Mouse (Mus musculus) midbrain, embryonic 16.5 days (tissue): Measurements from ENCODE around the gene P2ry10b. TPM values are rescaled to one million over a fixed set of nuclear protein-coding genes. Genes with fewer than 3 reads are reported as not detected.

Source experiments
- ATAC-seq: fragments of 200-750 bp; cut with Nextera tagmentation; 2 replicates; pipeline ENCODE4 v1.8.0; 2017; ENCODE audit warnings: moderate TSS enrichment
- H3K27ac ChIP-seq: fragments of 300-500 bp; sonication (generic); 2 replicates; pipeline ENCODE4 v1.5.1; 2014; ENCODE audit warnings: mild to moderate bottlenecking, low read length, mixed read lengths
- H3K27me3 ChIP-seq: fragments of 300-500 bp; sonication (generic); 2 replicates; pipeline ENCODE4 v1.6.1; 2014; ENCODE audit warnings: low read depth, low read length, mixed read lengths; ENCODE audit not compliant: control insufficient read depth, insufficient read depth
- H3K36me3 ChIP-seq: fragments of 300-500 bp; sonication (generic); 2 replicates; pipeline ENCODE4 v1.6.1; 2014; ENCODE audit warnings: mild to moderate bottlenecking, low read length, moderate library complexity, mixed read lengths; ENCODE audit not compliant: control insufficient read depth, insufficient read depth
- H3K4me1 ChIP-seq: fragments of 300-500 bp; sonication (generic); 2 replicates; pipeline ENCODE4 v1.6.1; 2014; ENCODE audit warnings: mild to moderate bottlenecking, low read length, mixed read lengths; ENCODE audit not compliant: control insufficient read depth, insufficient read depth
- H3K4me2 ChIP-seq: fragments of 300-500 bp; sonication (generic); 2 replicates; pipeline ENCODE4 v1.6.1; 2014; ENCODE audit warnings: mild to moderate bottlenecking, low read length, mixed read lengths
- H3K4me3 ChIP-seq: fragments of 300-500 bp; sonication (generic); 2 replicates; pipeline ENCODE4 v1.5.1; 2014; ENCODE audit warnings: low read depth, mild to moderate bottlenecking, low read length, moderate library complexity, mixed read lengths
- H3K9ac ChIP-seq: fragments of 300-500 bp; sonication (generic); 2 replicates; pipeline ENCODE4 v1.6.1; 2014; ENCODE audit warnings: low read depth, low read length, mixed read lengths
- H3K9me3 ChIP-seq: fragments of 300-500 bp; sonication (generic); replicated peaks from 2 replicates; pipeline ENCODE4 v1.6.1; 2014; ENCODE audit warnings: mild to moderate bottlenecking, low read length, mixed read lengths; ENCODE audit not compliant: control insufficient read depth, poor library complexity, severe bottlenecking
- whole genome bisulfite sequencing: fragments of 180-500 bp; shearing (Covaris S2); extraction: QIAGEN DNeasy Blood & Tissue Kit; methylation state at CpG from one replicate; pipeline ENCODE4 v1.1.7; 2014; 5-methylcytosine and 5-hydroxymethylcytosine counted together
- polyA plus RNA-seq: library from polyadenylated mRNA; unstranded; fragments of >200 nt; fragmentation: Nextera tagmentation; extraction: Ambion mirVana; gene quantifications from 2 replicates; pipeline ENCODE4 v1.2.1, GENCODE M21; 2015

Gene P2ry10b
- 0.34 and 0.96 TPM in 2 replicates for polyA plus RNA-seq

GRCm38 (mm10) chrX:107148681-107149080 is at the start of gene P2ry10b:
TSS of gene P2ry10b (plus strand) at chrX:107148927.
- Histone ChIP-seq H3K4me2 (no peak within 1 kb of the TSS), H3K4me1 (no peaks in the 10 kb centered on the region), H3K27me3 (no peaks in the 10 kb centered on the region), H3K9me3 (no peaks in the 10 kb centered on the region), H3K36me3 (no peaks in the 10 kb centered on the region), H3K4me3 (no peak within 1 kb of the TSS), H3K9ac (no peak within 1 kb of the TSS), H3K27ac (no peak within 1 kb of the TSS)
- WGBS = 83% methylated on average over 3 of the region's 3 CpGs
- no peak for ATAC-seq

DNA sequence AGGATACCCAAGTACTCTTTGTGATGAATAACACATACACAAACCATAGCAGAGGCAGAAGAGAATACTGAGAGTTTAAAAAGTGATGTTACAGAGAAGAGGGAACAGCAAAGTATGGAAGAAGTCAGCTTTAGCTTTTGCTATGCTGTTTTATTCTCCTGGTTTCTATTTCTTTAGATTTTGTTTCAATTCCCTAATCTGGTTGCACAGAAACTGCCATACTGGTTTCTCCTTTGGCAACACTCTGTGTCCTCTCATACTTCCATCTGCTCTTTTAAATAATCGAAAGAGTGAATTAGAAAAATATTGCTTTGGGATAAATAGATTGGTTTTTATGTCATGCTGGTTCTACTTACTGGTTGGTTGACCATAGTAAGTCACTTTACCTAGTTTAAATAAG is 32.4 kb upstream of the P2ry10b start:
- ATAC-seq = no peak
- Histone ChIP-seq H3K36me3 (no peaks in the 10 kb centered on the region), H3K4me2 (no peak overlapping the region), H3K4me1 (no peaks in the 10 kb centered on the region), H3K9me3 (no peaks in the 10 kb centered on the region), H3K27ac (no peak overlapping the region), H3K9ac (no peak overlapping the region), H3K4me3 (no peak overlapping the region), H3K27me3 (no peaks in the 10 kb centered on the region)
- WGBS = 79% methylated on average over 1 of the region's 1 CpGs

DNA sequence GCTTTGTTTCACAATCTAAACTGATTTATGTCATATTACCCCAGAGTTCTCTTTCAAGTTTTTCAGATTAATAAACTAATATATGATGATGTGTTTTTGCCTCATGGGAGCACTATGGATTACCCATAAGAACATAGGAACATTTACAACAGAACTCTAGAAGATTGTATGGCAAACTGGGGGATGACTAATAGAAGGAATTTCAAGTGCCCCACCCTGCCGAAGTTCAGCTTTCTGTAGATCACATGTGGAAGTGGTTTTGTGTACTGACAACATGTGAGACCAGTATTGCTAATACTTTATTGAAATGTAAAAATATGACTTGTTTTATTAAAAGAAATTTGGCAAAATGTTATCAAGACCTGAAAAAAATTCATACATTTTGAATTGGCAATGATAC is 31.7 kb upstream of the P2ry10b start:
- H3K4me2 ChIP-seq = no peak overlapping the region
- H3K9ac ChIP-seq = no peak overlapping the region
- no peak overlapping the region for H3K27ac ChIP-seq
- 90% methylated on average over 1 of the region's 1 CpGs for WGBS
- H3K4me1 ChIP-seq = no peaks in the 10 kb centered on the region
- H3K27me3 ChIP-seq = no peaks in the 10 kb centered on the region
- no peak overlapping the region for H3K4me3 ChIP-seq
- ATAC-seq = no peak
- no peaks in the 10 kb centered on the region for H3K36me3 ChIP-seq
- H3K9me3 ChIP-seq = no peaks in the 10 kb centered on the region

GRCm38 (mm10) chrX:107143184-107143583 is 5.5 kb upstream of the P2ry10b start:
- H3K4me2 ChIP-seq = no peak overlapping the region
- H3K36me3 ChIP-seq = no peaks in the 10 kb centered on the region
- H3K27ac ChIP-seq = no peak overlapping the region
- no peak for ATAC-seq
- no peaks in the 10 kb centered on the region for H3K27me3 ChIP-seq
- H3K9ac ChIP-seq = no peak overlapping the region
- WGBS = 90% methylated on average over 3 of the region's 3 CpGs
- no peaks in the 10 kb centered on the region for H3K9me3 ChIP-seq
- no peaks in the 10 kb centered on the region for H3K4me1 ChIP-seq
- no peak overlapping the region for H3K4me3 ChIP-seq

- H3K27me3 ChIP-seq = no peaks in the 10 kb centered on the region
- no peak for ATAC-seq
- H3K27ac ChIP-seq = no peak overlapping the region
- H3K36me3 ChIP-seq = no peaks in the 10 kb centered on the region
- no peaks in the 10 kb centered on the region for H3K9me3 ChIP-seq
- no peak overlapping the region for H3K4me3 ChIP-seq
- no peak overlapping the region for H3K9ac ChIP-seq
- H3K4me1 ChIP-seq = no peaks in the 10 kb centered on the region
- WGBS = 73% methylated on average over 2 of the region's 2 CpGs
- no peak overlapping the region for H3K4me2 ChIP-seq
These were observed 4.8 kb upstream of the P2ry10b start for GRCm38 (mm10) chrX:107143930-107144329.

GRCm38 (mm10) chrX:107149391-107149993 is 765 bp downstream of the P2ry10b start:
- no peak for ATAC-seq
- no peaks in the 10 kb centered on the region for H3K9me3 ChIP-seq
- no peaks in the 10 kb centered on the region for H3K36me3 ChIP-seq
- H3K27ac ChIP-seq = no peak overlapping the region
- H3K4me3 ChIP-seq = no peak overlapping the region
- no peak overlapping the region for H3K4me2 ChIP-seq
- no peaks in the 10 kb centered on the region for H3K4me1 ChIP-seq
- H3K27me3 ChIP-seq = no peaks in the 10 kb centered on the region
- H3K9ac ChIP-seq = no peak overlapping the region
- 62% methylated on average over 4 of the region's 4 CpGs for WGBS

- no peak overlapping the region for H3K9ac ChIP-seq
- no peaks in the 10 kb centered on the region for H3K9me3 ChIP-seq
- no peak overlapping the region for H3K4me3 ChIP-seq
- ATAC-seq = no peak
- H3K4me2 ChIP-seq = no peak overlapping the region
- H3K27ac ChIP-seq = no peak overlapping the region
- no peaks in the 10 kb centered on the region for H3K4me1 ChIP-seq
- no peaks in the 10 kb centered on the region for H3K36me3 ChIP-seq
- no peaks in the 10 kb centered on the region for H3K27me3 ChIP-seq
- 39% methylated on average over 5 of the region's 5 CpGs for WGBS
These were observed 1.3 kb downstream of the P2ry10b start for GRCm38 (mm10) chrX:107150027-107150426.

DNA sequence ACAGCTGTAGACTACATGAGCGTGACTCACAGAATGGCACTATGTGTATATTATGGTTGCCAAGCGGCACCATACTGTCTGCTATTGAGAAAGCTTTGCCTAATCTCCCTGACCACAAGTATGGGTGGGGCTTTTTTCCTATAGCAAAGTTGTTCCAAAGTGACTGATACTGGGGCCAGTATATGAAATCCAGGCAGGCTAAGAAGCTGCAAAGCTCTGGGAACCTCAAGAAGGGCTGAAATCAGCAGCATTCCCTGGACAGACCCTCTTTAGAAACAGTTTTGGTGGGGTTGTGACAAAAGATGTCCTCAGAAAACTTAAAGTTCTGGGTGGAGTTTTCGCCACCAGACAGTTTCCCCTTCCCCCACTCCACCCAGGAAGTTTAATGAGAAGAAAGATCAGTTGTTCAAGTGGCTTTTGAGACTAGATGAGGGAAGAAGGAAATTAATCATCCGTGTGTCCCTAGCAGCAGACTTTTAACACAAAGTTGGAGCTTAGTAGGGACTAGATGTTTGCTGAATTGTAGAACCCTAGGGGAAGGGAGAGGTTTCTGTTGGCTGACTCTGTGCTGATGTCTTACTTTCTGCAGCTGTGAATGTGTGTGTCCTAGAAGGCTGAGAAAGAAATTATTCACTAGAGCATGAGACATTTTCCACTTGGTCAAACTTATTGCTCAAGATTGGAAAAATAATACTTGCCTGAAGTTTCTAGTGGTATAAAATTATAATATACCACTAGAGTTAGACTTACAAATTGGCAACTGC is 2.2 kb downstream of the P2ry10b start:
- no peaks in the 10 kb centered on the region for H3K27me3 ChIP-seq
- H3K4me2 ChIP-seq = no peak overlapping the region
- H3K4me1 ChIP-seq = no peaks in the 10 kb centered on the region
- no peak overlapping the region for H3K27ac ChIP-seq
- no peak for ATAC-seq
- no peak overlapping the region for H3K4me3 ChIP-seq
- H3K9me3 ChIP-seq = no peaks in the 10 kb centered on the region
- H3K9ac ChIP-seq = no peak overlapping the region
- H3K36me3 ChIP-seq = no peaks in the 10 kb centered on the region
- 40% methylated on average over 4 of the region's 4 CpGs for WGBS

DNA sequence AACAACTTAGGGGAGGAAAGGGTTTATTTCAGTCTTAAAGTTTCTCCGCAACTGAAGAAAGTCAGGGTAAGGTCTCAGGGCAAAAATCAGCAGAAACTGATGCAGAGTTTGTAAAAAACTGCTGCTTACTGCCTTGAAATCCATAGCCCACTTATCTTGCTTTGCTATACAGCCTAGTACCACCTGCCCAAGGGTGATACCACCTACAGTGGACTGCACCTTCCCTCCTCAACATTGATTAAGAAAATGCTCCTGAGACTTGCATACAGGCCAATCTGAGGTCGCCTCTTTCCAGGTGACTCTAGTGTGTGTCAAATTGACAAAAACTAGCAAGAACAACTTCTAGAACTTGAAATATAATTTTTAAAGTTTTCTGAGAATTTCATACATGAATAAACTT is 7.3 kb downstream of the P2ry10b start:
- no peak for ATAC-seq
- no peaks in the 10 kb centered on the region for H3K27me3 ChIP-seq
- no peaks in the 10 kb centered on the region for H3K9me3 ChIP-seq
- 78% methylated on average over 2 of the region's 2 CpGs for WGBS
- H3K9ac ChIP-seq = no peak overlapping the region
- no peaks in the 10 kb centered on the region for H3K4me1 ChIP-seq
- no peak overlapping the region for H3K4me3 ChIP-seq
- no peak overlapping the region for H3K27ac ChIP-seq
- H3K4me2 ChIP-seq = no peak overlapping the region
- H3K36me3 ChIP-seq = no peaks in the 10 kb centered on the region
